Comparison of ENCODE assay signal across 19 mouse cellular contexts in the genomic region with DNA sequence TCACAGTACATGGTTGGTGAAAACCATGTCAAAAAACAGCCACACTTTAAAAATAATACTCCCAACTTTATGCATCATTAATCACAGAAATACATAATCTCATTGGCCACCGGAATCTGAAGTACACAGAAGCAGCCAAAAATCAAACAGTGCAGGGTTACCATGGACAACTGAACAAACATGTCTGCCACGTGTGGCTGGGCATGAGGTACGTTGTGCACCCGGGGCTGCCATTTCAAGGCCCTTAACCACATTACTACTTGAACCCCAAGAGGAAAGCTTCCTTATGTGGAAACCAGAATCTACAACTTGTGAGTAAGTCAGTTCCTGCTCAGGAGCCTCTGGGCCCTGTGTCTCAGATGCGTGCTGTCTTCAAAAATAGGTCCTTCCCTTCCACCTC.
DNase-seq lines count a peak whose midpoint lies in the region; ATAC-seq and TF ChIP-seq lines count a peak whose summit lies in the region.
"Had no signal": no experiment of that assay in that cellular context is flagged by ENCODE, and none has a peak within 500 bp of the region (broad histone marks: within the 10 kb centered on the region; RNA-seq: fewer than 3 reads in every experiment).

No protein-coding gene starts in this region.

- no peak for DNase-seq in Patski (ENCODE audit: low read depth, low spot score)
- DNase-seq in kidney, adult 9 months = peak; percentile 13
- peak; percentile 5 to 10 for DNase-seq in kidney, postnatal 36 days
- peak; percentile 33 for DNase-seq in lung, postnatal 36 days
- no peak for DNase-seq in heart, postnatal 4 days
- DNase-seq in retina, postnatal 1 day = no peak
- no peak for DNase-seq in layer of hippocampus, adult 11-12 months (ENCODE audit: low spot score)
- DNase-seq: adrenal gland, adult 2 months; cerebellum, postnatal 10 days; embryo, embryonic 11 days; gastrocnemius, postnatal 36 days; layer of hippocampus, adult 9-11 months; right cerebral cortex, adult 18-20 months; thymus, postnatal 14 days had no signal

- H3K27me3 ChIP-seq in Patski = no peaks in the 10 kb centered on the region
- H3K27me3 ChIP-seq: forebrain, embryonic 15.5 days; heart, embryonic 12.5 days; hindbrain, embryonic 15.5 days; intestine, embryonic 15.5 days; midbrain, embryonic 12.5 days had no signal

- no peak for TF ChIP-seq CTCF in Patski (IDR thresholded peaks at IDR 0.05)

- POLR2A ChIA-PET in Patski (lab: Charles Lee) = no interaction called here

- in situ Hi-C loops in Patski (cut with MboI; ENCODE audit: low pct_unique_long_range_greater_than_20kb) = no loop called here

- ATAC-seq in Patski = peak; percentile 54
- ATAC-seq: forebrain, embryonic 15.5 days; intestine, embryonic 15.5 days had no signal

- CTCF ChIA-PET in Patski (lab: Charles Lee) = no interaction called here

Comparison
In these comparisons a context has a peak if more than half of its experiments do, and no peak if none do; other contexts are left out.
1. DNase-seq: peak in kidney, adult 9 months (single experiment), kidney, postnatal 36 days (2 of 2) and lung, postnatal 36 days (single experiment); none in Patski (single experiment), heart, postnatal 4 days (single experiment), retina, postnatal 1 day (single experiment) and layer of hippocampus, adult 11-12 months (single experiment).